Mouse (Mus musculus) ES-Bruce4 (cell line): ENCODE data around the gene Ttc39a.

ENCODE experiments used
- CTCF ChIP-seq: IDR thresholded peaks from one replicate; pipeline ENCODE4 v1.8.1; 2011; ENCODE audit warnings: low read depth, low read length
- EP300 ChIP-seq: IDR thresholded peaks from 2 replicates; pipeline ENCODE4 v1.6.1; 2011; ENCODE audit warnings: low read depth, low read length; ENCODE audit not compliant: insufficient read depth
- POLR2A ChIP-seq: IDR thresholded peaks from one replicate; pipeline ENCODE4 v1.8.1; 2011; ENCODE audit warnings: low read length; ENCODE audit not compliant: insufficient read depth

GRCm38 (mm10) chr4:109385599-109385998 is 20.8 kb upstream of the Ttc39a start:
- no peak for TF ChIP-seq CTCF
- TF ChIP-seq POLR2A: no peak
- TF ChIP-seq EP300: no peak
